Mouse (Mus musculus): ENCODE data around the gene Fbxo9. TPM values are rescaled to one million over a fixed set of nuclear protein-coding genes. Genes with fewer than 3 reads are reported as not detected.
"Not testable (repeated sequence)": the region's sequence is repeated elsewhere in the genome, so short reads cannot be mapped to it uniquely, and the experiment has no call there.

The Fbxo9 gene
- total RNA-seq (2021): 10 to 100 TPM; 47.3 to 56.5 TPM
- long read RNA-seq, experiment 1, transcript Fbxo9-202 (13 exons, 2,155 nt): major isoform, 69 of 83 reads
- long read RNA-seq, experiment 1, partial matches to known transcripts: 1 of 83 reads
- long read RNA-seq, experiment 1, other reads (novel, unspliced or antisense): 8 of 83 reads
- long read RNA-seq, experiment 2, transcript Fbxo9-202 (13 exons, 2,155 nt): major isoform, 74 of 89 reads
- long read RNA-seq, experiment 2, partial matches to known transcripts: 3 of 89 reads
- long read RNA-seq, experiment 2, other reads (novel, unspliced or antisense): 6 of 89 reads

GRCm38 (mm10) chr9:78108796-78109239, at the start of gene Fbxo9, which contains the start of gene Ick:
Gene Fbxo9, minus strand, starts transcription at chr9:78109065.
Gene Ick, plus strand, starts transcription at chr9:78109192.
- peak; percentile 88 for DNase-seq

- no peak for DNase-seq
Observed at GRCm38 (mm10) chr9:78157221-78157620, 48.4 kb upstream of the Fbxo9 start.

DNA sequence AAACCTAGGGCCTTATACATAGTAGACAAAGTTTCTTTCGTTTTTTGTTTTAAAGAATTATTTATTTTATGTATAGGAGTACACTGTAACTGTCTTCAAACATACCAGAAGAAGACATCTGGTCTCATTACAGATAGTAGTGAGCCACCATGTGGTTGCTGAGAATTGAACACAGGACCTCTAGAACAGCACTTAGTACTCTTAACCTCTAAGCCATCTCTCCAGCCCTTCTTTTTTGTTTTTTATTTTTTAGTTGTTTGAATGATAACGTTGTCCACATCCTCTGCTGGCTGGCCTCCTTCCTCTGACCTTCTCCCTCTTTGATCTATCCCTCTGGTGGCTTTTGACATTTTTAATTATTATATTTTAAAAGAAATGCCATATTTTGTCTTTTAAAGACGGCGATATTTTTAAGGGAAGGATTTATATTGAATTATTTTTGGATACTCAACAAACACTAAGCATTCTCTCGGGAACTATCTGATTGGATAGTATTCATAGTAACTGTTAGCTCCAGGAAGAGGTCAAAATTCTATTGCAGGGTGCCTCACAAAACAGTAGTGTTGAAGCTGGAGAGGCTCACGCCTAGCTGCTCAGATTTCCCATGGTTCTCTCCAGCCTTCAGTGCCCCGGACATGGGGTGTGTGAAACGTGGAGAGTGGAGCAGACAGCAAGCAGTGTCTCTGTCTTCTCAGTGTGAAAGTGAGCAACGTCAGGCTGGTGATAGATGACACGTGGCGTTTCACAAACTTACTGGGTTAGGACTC, 45.5 kb upstream of the Fbxo9 start:
- no peak for DNase-seq

DNA sequence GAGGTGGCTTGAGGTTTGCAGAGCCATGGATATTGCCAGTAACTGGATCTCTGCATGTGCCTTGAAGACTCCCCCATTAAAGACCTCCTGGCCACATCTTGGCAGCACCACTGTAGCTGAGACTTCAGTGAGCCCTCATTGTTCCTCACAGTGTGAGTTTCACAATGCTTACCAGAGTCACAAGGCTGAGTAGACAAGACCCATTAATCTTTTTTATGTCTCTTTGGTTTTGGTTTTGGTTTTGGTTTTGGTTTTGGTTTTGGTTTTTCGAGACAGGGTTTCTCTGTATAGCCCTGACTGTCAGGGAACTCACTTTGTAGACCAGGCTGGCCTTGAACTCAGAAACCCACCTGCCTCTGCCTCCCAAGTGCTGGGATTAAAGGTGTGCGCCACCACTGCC, 40.9 kb upstream of the Fbxo9 start:
- DNase-seq: not testable (repeated sequence)

GRCm38 (mm10) chr9:78148149-78148548, 39.3 kb upstream of the Fbxo9 start:
- no peak for DNase-seq

- DNase-seq: no peak
Observed at GRCm38 (mm10) chr9:78146627-78147026, 37.8 kb upstream of the Fbxo9 start.

DNA sequence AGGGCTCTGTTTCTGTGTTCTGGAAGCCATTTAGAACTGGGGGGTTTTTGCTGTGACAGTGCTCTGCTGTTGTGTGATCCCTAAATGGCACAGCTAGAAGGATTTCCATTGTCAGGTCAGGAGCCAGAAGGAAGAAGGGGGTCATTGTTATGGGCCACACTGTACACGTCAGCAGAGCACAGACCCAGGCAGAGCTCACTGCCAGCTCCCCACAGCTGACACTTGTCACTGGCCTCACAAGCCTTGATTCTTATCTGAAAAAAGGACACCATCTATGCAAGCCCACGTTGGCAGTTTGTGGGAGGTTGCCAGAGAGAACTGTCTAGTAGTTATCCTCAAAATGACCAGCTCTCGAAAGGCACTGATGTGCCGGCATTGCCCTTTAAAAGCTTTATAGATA, 37.2 kb upstream of the Fbxo9 start:
- no peak for DNase-seq

- DNase-seq: peak; percentile 49
Observed at GRCm38 (mm10) chr9:78139463-78139862, 30.6 kb upstream of the Fbxo9 start.

DNA sequence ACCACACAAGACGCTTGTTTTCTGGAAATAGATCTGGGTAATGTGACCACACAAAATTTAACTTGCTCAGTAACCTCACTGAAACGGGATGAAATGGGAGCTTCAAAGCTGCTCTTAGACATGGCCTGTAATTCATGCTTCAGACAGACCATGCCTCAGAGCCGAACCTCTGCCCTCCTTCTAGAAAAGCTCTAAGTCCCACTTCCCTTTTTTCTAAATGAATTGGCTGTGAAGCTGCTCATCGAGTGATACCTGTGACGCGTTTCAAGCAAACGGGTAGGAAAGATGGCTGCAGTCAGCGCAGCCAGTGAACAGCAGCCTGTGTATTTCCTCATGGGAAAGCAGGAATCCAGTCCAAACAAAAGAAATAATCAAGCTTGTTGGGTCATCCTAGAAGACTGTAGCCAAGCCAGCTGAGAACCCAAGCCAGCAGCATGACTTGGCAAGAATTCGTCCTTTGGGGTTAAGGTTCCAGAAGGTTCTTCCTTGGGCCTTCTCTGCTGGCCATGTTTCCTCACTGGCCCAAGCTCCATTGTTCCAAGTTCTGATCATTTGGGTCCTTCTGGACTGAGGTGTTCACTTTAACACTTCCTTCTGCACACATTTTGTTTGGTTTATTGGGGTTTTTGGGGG, 29.3 kb upstream of the Fbxo9 start:
- DNase-seq: peak; percentile 44

DNA sequence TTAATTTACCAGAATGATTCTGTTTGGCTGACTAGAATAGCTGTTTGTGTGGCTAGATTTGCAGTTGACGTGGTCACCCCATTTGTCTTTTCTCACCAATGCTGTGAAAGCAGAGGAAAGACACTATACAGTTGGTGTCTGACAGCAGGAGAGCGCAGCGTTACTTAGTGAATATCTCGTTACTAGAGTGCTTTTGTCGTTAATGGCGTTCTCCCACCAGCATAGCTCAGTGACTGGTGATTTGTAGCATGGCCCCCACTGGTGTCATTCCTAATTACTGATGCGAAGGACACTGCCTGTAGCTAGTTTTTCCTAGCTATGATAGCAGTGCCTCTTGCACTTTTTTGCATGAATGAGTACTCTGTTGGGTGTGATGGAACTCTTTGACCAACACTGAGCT, 26.8 kb upstream of the Fbxo9 start:
- DNase-seq: no peak

- no peak for DNase-seq
Observed at GRCm38 (mm10) chr9:78126643-78127042, 17.8 kb upstream of the Fbxo9 start.

DNA sequence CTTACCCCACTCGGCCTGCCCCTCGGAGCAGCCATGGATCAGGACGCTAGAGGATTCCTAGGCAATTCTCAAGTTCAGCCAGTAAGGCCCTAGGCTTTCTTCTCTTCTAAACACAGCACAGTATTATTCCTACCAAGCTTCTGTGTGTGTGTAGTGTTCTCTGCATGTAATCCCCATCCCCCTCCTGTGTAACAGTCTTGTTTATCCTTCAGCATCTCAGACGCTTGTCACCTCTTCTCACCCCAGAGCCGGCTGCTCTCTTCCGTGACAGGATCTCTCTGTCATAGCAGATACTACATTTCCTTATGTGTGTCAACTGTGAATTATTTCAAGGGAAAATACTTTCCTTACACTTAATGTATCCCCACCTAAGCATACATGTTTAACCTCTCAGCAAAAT, 17.1 kb upstream of the Fbxo9 start:
- DNase-seq: no peak

- DNase-seq: no peak
Observed at GRCm38 (mm10) chr9:78124297-78124696, 15.4 kb upstream of the Fbxo9 start.

DNA sequence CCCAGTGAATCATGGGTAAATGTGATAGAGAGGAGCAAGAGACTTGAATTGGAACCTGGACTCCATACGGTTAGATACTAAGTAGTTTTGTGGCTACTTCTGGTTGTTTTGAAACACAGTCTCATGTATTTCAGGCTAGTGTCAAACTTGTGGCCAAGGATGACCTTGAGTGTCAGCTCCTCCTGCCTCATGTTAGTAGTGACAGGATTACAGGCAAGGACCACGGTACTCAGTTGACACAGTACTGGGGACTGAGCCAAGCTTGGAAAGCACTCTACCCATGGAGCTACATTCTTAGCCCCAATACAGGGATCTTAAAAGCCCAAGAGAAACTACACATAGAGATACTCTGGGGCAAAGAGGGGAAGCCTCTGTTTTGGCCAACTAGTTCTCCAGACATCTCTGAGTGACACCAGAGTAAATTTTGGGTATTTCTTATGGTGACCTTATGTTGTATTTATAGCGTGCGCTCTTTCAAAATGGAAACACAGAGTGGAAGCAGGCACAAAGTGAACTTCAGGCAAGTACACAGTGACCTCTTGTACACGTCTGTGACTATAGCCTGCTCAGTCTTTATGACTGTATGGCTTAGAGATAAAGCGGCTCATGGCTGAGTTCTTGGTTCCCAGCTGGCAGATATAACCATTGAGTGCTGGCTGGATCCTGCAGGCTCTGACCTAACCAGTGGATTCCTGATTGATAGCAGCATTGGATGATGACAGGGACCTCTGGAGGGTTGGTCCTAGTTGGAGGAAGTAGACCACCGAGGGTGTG, 14.3 kb upstream of the Fbxo9 start:
- no peak for DNase-seq

GRCm38 (mm10) chr9:78121985-78122384, 13.1 kb upstream of the Fbxo9 start:
- DNase-seq: no peak

- DNase-seq: no peak
Observed at GRCm38 (mm10) chr9:78121358-78121757, 12.5 kb upstream of the Fbxo9 start.

- no peak for DNase-seq
Observed at GRCm38 (mm10) chr9:78117690-78118089, 8.8 kb upstream of the Fbxo9 start.

- DNase-seq: peak; percentile 37
Observed at GRCm38 (mm10) chr9:78115746-78116145, 6.9 kb upstream of the Fbxo9 start.

DNA sequence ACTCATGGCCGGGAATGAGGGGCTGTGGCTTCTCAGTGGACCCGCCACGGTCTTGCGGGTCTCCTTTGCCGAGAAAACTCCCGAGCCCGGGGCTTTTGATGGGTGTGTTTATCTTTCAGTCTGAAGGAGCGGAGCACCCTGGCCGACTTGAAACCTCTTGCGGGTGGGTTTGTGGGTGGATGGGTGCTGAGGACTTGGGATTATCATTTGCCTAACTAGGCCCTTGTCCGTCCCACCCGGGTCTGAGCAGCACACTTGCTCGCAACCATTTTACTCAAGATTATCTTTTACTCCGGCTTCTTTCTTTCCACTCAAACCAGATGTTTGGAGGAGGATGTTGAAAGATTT, 4.6 kb upstream of the Fbxo9 start:
- DNase-seq: no peak

GRCm38 (mm10) chr9:78112770-78113537, 4.1 kb upstream of the Fbxo9 start:
- DNase-seq: peak; percentile 90

GRCm38 (mm10) chr9:78111456-78111855, 2.6 kb upstream of the Fbxo9 start:
- no peak for DNase-seq

DNA sequence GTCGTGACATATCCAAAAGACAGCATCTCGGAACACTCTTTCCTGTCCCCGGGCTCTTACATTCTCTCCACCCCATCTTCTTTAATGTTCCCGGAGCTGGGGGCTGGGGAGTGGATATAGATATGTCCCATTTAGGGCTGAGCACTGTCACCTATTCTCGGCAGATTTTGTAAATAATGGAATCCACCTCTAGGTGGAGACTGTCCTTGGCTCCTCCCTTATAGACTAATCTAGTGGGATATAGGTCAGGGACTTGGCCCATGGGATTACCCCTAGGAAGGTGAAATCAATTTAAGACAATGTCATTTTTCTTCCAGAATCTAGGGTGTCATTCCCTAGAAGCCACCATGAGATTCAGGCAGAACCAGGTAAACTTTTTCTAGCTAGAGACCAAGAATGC, 791 bp upstream of the Fbxo9 start:
- no peak for DNase-seq
